Mouse (Mus musculus): ENCODE results near the gene Ptpn11.

DNA sequence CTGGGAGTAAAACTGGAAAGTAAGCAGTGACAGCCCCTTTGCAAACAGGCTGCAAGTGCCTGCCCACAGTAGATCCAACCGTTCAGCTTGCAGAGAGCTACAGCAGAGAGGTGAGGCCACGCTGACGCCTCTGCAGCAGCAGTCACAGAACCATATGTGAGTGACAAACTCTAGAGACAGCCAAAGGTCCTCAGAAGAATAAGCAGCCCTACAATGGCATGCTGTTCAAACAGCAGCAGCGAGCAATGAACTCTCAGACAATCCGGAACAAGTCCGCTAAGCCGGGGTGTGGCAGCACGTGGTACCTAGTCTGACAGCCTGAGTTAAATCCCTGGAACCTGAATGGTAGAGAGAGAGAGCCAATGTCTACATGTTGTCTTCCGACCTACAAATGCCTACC, 2.0 kb downstream of the Ptpn11 start:
- TF ChIP-seq GATA1 (IDR thresholded peaks at IDR 0.05; ENCODE audit: low read length): no peak
- no peak for TF ChIP-seq TAL1 (IDR thresholded peaks at IDR 0.05; ENCODE audit: low read length)
